Mouse (Mus musculus) MEL (cell line): Measurements from ENCODE around the gene Arsj.

Experiments used
- CHD1 ChIP-seq: IDR thresholded peaks from 2 replicates; pipeline ENCODE4 v1.6.1; 2012; ENCODE audit warnings: low read depth, mild to moderate bottlenecking, inconsistent platforms, low read length, improper control_type of control experiment
- CHD2 ChIP-seq: IDR thresholded peaks from 2 replicates; pipeline ENCODE4 v1.6.1; 2011; ENCODE audit warnings: low read length, improper control_type of control experiment
- E2F4 ChIP-seq: IDR thresholded peaks from 2 replicates; pipeline ENCODE4 v1.6.1; 2011; ENCODE audit warnings: low read depth, low read length, improper control_type of control experiment, borderline replicate concordance
- EP300 ChIP-seq, 2 experiments: IDR thresholded peaks; 2 replicates each; pipeline ENCODE4 v1.6.1; 2011; ENCODE audit warnings: improper control_type of control experiment in 2 of 2, low read length in 2 of 2, low read depth in 1 of 2, mild to moderate bottlenecking in 1 of 2
- JUND ChIP-seq: IDR thresholded peaks from 2 replicates; pipeline ENCODE4 v1.6.1; 2011; ENCODE audit warnings: low read depth, mild to moderate bottlenecking, improper control_type of control experiment, low read length
- KAT2A ChIP-seq: conservative IDR thresholded peaks from 2 replicates; pipeline ENCODE4 v1.6.1; 2012; ENCODE audit warnings: low read depth, low read length, improper control_type of control experiment, inconsistent platforms
- MAZ ChIP-seq: IDR thresholded peaks from 2 replicates; pipeline ENCODE4 v1.6.1; 2012; ENCODE audit warnings: low read depth, mild to moderate bottlenecking, inconsistent platforms, low read length, improper control_type of control experiment
- NELFE ChIP-seq: IDR thresholded peaks from 2 replicates; pipeline ENCODE4 v1.6.1; 2011; ENCODE audit warnings: low read depth, low read length, improper control_type of control experiment
- USF1 ChIP-seq: IDR thresholded peaks from 2 replicates; pipeline ENCODE4 v1.6.1; 2014; ENCODE audit warnings: low read depth, mild to moderate bottlenecking, inconsistent platforms, low read length, improper control_type of control experiment, moderate library complexity

DNA sequence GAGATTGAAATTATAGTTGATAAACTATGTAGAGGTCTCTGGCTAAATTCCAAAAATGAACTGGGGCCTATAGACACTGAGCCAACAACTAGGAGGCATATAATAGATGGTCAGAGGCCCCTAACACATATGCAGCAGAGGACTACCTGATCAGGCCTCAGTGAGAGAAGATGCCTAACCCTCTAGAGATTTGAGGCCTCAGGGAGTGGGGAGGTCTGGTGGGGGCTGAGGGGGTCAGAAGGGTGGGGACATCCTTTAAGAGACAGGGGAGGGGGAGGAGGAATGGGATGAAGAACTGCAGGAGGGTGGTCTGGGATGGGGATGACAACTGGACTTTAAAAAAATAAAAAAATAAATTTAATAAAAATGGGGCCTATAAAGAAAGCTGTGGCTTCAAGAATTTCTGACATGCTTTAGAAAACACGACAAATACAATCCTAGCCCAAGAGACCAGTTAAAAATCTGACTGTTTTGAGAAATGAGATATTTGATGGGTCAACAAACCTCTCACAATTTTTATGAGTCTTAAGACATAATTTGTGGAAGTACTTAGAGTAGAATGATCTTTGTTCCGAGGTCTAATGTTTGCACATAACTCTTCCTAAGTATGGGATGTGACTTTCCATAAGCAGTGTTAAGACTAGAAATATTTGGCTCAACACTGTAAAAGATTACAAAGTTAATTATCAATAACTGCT is 36.7 kb upstream of the Arsj start:
- TF ChIP-seq CHD2 (no peak), NELFE (no peak), JUND (no peak), USF1 (no peak), KAT2A (no peak), EP300 (IDR thresholded peaks at IDR 0.05; ENCODE audit: low read depth in 1 of 2, low read length in 2 of 2) (no peak), E2F4 (no peak), MAZ (no peak), CHD1 (no peak)
